Mouse (Mus musculus) small intestine, adult 2 months (tissue): Measurements from ENCODE around the gene Ceacam15.

Experiments
- CTCF ChIP-seq: fragments of 200-500 bp; IDR thresholded peaks from 2 replicates; pipeline ENCODE4 v1.5.1; 2012; ENCODE audit warnings: low read depth, mild to moderate bottlenecking, control low read depth, inconsistent platforms, low read length, moderate library complexity, mixed read lengths; ENCODE audit not compliant: insufficient replicate concordance, insufficient read length; ENCODE audit errors: extremely low read depth
- POLR2A ChIP-seq: fragments of 200-500 bp; IDR thresholded peaks from 2 replicates; pipeline ENCODE4 v1.6.1; 2012; ENCODE audit warnings: low read depth, mild to moderate bottlenecking, control low read depth, inconsistent platforms, low read length, moderate library complexity

DNA sequence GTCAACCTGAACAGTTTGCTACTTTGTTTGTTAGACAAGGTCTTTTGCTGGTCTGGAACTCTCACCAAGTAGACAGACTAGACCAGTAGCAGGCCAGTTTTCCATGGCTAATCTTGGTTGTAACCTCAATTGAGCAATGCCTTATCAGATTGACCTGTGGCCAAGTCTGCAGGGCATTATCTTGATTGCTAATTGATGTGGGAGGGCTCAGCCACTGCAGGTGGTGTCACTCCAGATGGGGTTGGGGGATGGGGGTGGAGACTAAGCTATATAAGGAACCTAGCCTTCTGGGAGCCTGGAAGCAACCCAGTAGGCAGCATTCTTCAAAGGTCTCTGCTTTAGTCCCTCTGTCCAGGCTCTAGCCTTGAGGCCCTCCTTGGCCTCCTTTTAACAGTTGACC is 51.8 kb downstream of the Ceacam15 start:
- TF ChIP-seq CTCF = no peak
- TF ChIP-seq POLR2A = no peak
